Mouse (Mus musculus) embryonic fibroblast, embryonic 13.5 days (primary cell): Measurements from ENCODE around the gene Kif23.

ENCODE experiments used
- CTCF ChIP-seq: IDR thresholded peaks from 2 replicates; pipeline ENCODE4 v1.5.1; 2011; ENCODE audit warnings: mild to moderate bottlenecking, control low read depth, low read length, moderate library complexity, borderline replicate concordance; ENCODE audit not compliant: insufficient read depth
- POLR2A ChIP-seq: IDR thresholded peaks from 2 replicates; pipeline ENCODE4 v1.6.1; 2011; ENCODE audit warnings: low read depth, mild to moderate bottlenecking, control low read depth, low read length, moderate library complexity

- TF ChIP-seq CTCF (no peak), POLR2A (no peak)
Observed at GRCm38 (mm10) chr9:61991158-61991557, 44.6 kb upstream of the Kif23 start.
